Mouse (Mus musculus): ENCODE measurements around the gene Gja4. TPM values are rescaled to one million over a fixed set of nuclear protein-coding genes. Genes with fewer than 3 reads are reported as not detected.

Gja4 gene
- polyA plus RNA-seq, 1 experiment, result 7.0 TPM

DNA sequence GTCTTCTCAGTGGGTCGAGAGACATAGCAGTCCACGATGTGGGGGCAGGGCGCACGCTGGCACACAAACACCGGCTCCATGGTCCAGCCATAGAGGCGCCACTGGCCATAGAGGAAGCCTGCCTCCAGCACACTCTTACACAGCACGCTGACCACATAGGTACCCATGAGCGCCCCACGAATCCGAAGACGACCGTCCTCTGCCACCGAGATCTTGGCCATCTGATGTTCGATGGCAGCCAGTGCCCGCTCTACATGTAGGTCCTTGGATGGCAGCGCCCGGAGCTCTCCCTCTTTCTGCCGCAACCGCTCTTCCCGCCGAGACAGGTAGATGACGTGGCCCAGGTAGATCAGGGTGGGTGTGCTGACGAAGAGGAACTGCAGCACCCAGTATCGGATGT lies 1.5 kb downstream of the Gja4 start:
- H3K27ac ChIP-seq (ENCODE audit: insufficient read depth, low read depth, low read length), result no peak overlapping the region
- peak overlapping the region; percentile 63 for H3K4me3 ChIP-seq (ENCODE audit: low read depth, low read length)
- peaks cover 11% of the 10 kb centered on the region; the same call in 1 of the 2 replicates for H3K27me3 ChIP-seq (ENCODE audit: control insufficient read depth, insufficient read depth, low read length)
- WGBS, result 56% methylated on average over 24 of the region's 24 CpGs
- TF ChIP-seq CTCF (IDR thresholded peaks at IDR 0.05; ENCODE audit: extremely low read depth, insufficient read length, insufficient replicate concordance, low read depth, low read length) (no peak), POLR2A (IDR thresholded peaks at IDR 0.05; ENCODE audit: low read depth, low read length) (no peak)
- H3K4me1 ChIP-seq (ENCODE audit: control insufficient read depth, insufficient read depth, insufficient read length, low read length), result no peaks in the 10 kb centered on the region; the same call in 1 of the 2 replicates
- H3K36me3 ChIP-seq (ENCODE audit: control insufficient read depth, insufficient read depth, low read length), result no peaks in the 10 kb centered on the region

DNA sequence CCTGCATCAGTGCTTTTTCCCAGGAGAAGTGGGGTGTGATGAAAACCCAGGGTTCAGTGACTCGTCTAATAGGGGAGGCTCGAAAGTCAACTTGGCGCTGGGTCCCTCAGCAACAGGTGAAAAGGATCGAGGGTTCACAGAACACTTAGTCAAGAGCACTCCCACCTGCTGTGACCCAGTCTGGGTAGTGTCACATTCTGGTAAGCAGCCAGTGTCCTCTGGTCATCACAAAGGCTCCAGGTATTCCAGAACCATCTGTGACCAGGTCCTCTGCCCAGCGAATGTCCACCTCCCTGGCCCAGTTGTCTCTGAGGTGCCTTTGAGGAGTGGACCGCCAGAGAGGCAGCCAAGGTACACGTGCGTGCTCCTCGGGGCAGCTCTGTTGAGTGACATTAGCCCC lies 2.3 kb downstream of the Gja4 start:
- Histone ChIP-seq H3K27me3 (ENCODE audit: control insufficient read depth, insufficient read depth, low read length) (peaks cover 11% of the 10 kb centered on the region; the same call in 1 of the 2 replicates), H3K27ac (ENCODE audit: insufficient read depth, low read depth, low read length) (no peak overlapping the region), H3K4me3 (ENCODE audit: low read depth, low read length) (peak overlapping the region; percentile 63), H3K36me3 (ENCODE audit: control insufficient read depth, insufficient read depth, low read length) (no peaks in the 10 kb centered on the region), H3K4me1 (ENCODE audit: control insufficient read depth, insufficient read depth, insufficient read length, low read length) (no peaks in the 10 kb centered on the region; the same call in 1 of the 2 replicates)
- WGBS, result 42% methylated on average over 9 of the region's 9 CpGs
- TF ChIP-seq CTCF (IDR thresholded peaks at IDR 0.05; ENCODE audit: extremely low read depth, insufficient read length, insufficient replicate concordance, low read depth, low read length) (no peak), POLR2A (IDR thresholded peaks at IDR 0.05; ENCODE audit: low read depth, low read length) (no peak)

DNA sequence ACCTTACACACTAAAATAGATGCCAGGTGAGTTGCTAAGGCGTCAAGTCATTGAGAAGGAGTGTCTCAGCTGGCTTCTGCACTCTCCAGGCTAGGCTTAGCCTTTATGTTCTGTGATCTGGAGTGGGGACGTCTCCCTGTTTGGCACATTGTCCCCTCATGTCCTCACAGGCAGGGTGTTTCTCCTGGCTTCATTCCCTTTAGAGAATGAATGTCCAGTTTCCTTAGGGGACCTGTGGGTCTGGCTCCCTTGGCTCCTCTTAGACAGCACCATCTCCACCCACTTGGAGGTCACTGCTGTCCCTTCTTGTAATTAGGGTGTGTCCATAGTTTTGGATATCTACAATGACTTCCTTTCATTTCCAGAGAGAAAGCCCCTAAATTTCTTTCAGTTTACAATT lies 6.9 kb downstream of the Gja4 start:
- Histone ChIP-seq H3K36me3 (ENCODE audit: control insufficient read depth, insufficient read depth, low read length) (no peaks in the 10 kb centered on the region), H3K27me3 (ENCODE audit: control insufficient read depth, insufficient read depth, low read length) (no peaks in the 10 kb centered on the region), H3K4me1 (ENCODE audit: control insufficient read depth, insufficient read depth, insufficient read length, low read length) (no peaks in the 10 kb centered on the region), H3K27ac (ENCODE audit: insufficient read depth, low read depth, low read length) (no peak overlapping the region), H3K4me3 (ENCODE audit: low read depth, low read length) (no peak overlapping the region)
- 49% methylated on average over 2 of the region's 2 CpGs for WGBS
- TF ChIP-seq POLR2A (IDR thresholded peaks at IDR 0.05; ENCODE audit: low read depth, low read length) (no peak), CTCF (IDR thresholded peaks at IDR 0.05; ENCODE audit: extremely low read depth, insufficient read length, insufficient replicate concordance, low read depth, low read length) (no peak)

DNA sequence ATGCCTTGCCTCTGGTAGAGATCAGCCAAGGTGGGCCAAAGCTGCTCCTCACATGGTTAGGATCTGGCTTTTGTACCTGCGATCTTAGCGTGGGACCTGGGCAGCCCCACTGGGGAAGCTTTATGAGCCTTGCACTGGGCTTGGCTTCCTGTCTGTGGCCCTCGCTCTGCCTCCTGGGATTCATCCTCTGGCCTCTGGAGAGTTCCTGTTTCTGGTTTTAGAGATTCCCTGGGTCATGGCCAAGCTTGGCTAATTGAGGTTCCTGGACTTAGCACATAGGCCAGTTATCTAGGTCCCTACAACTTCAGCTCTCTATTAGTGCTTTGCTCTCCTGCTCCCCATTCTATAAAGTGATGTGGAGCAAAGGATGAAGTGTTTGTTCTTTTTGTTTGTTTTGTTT lies 10.0 kb downstream of the Gja4 start:
- Histone ChIP-seq H3K36me3 (ENCODE audit: control insufficient read depth, insufficient read depth, low read length) (no peaks in the 10 kb centered on the region), H3K27me3 (ENCODE audit: control insufficient read depth, insufficient read depth, low read length) (no peaks in the 10 kb centered on the region), H3K4me3 (ENCODE audit: low read depth, low read length) (no peak overlapping the region), H3K4me1 (ENCODE audit: control insufficient read depth, insufficient read depth, insufficient read length, low read length) (no peaks in the 10 kb centered on the region), H3K27ac (ENCODE audit: insufficient read depth, low read depth, low read length) (no peak overlapping the region)
- TF ChIP-seq POLR2A (IDR thresholded peaks at IDR 0.05; ENCODE audit: low read depth, low read length) (no peak), CTCF (IDR thresholded peaks at IDR 0.05; ENCODE audit: extremely low read depth, insufficient read length, insufficient replicate concordance, low read depth, low read length) (no peak)
- 67% methylated on average over 3 of the region's 3 CpGs for WGBS

DNA sequence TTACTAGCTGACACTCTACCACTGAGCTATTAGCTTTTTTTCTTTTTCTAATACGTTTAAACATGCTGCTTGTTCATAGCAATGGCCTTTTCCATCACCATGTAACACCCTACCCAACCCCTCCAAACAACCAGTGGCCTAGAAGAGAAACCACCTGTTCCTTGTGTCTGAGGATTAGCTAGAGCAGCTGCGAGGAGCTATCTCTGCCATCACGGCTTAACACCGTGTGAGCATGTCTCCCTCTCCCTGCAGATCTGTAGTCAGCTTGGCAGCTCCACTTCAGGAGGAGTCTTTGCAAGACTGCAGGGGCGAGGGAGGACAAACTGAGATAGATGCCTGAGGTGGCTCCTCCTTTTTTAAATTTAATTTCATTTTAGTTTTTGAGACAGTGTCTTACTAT lies 13.3 kb downstream of the Gja4 start:
- H3K4me1 ChIP-seq (ENCODE audit: control insufficient read depth, insufficient read depth, insufficient read length, low read length), result no peaks in the 10 kb centered on the region
- no peaks in the 10 kb centered on the region for H3K36me3 ChIP-seq (ENCODE audit: control insufficient read depth, insufficient read depth, low read length)
- WGBS, result 58% methylated on average over 5 of the region's 5 CpGs
- TF ChIP-seq POLR2A (IDR thresholded peaks at IDR 0.05; ENCODE audit: low read depth, low read length) (no peak), CTCF (IDR thresholded peaks at IDR 0.05; ENCODE audit: extremely low read depth, insufficient read length, insufficient replicate concordance, low read depth, low read length) (no peak)
- no peak overlapping the region for H3K4me3 ChIP-seq (ENCODE audit: low read depth, low read length)
- H3K27me3 ChIP-seq (ENCODE audit: control insufficient read depth, insufficient read depth, low read length), result no peaks in the 10 kb centered on the region
- H3K27ac ChIP-seq (ENCODE audit: insufficient read depth, low read depth, low read length), result no peak overlapping the region

DNA sequence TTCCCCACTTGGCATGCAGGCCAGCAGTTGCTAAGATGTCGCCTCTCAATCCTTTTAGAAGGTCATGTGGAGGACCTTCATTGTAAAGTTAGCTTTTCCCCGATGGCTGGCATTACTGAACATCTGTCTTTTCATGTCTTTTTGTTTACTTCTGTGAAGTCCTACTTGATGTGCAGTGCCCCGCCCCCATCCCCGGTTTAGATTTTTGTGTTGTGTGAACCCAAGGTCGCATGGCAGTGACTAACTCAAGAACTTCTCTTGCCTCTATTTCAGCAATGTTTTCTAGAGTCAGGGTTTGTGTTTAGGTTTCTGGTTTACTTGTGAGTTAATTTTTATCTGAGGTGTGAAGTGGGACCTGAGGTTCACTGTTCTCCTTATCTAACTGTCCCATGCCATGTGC lies 21.2 kb downstream of the Gja4 start:
- 66% methylated on average over 5 of the region's 5 CpGs for WGBS
- H3K36me3 ChIP-seq (ENCODE audit: control insufficient read depth, insufficient read depth, low read length), result no peaks in the 10 kb centered on the region
- H3K4me1 ChIP-seq (ENCODE audit: control insufficient read depth, insufficient read depth, insufficient read length, low read length), result no peaks in the 10 kb centered on the region
- H3K27ac ChIP-seq (ENCODE audit: insufficient read depth, low read depth, low read length), result no peak overlapping the region
- no peak for TF ChIP-seq CTCF (IDR thresholded peaks at IDR 0.05; ENCODE audit: extremely low read depth, insufficient read length, insufficient replicate concordance, low read depth, low read length)
- TF ChIP-seq POLR2A (IDR thresholded peaks at IDR 0.05; ENCODE audit: low read depth, low read length), result no peak
- H3K4me3 ChIP-seq (ENCODE audit: low read depth, low read length), result no peak overlapping the region
- no peaks in the 10 kb centered on the region for H3K27me3 ChIP-seq (ENCODE audit: control insufficient read depth, insufficient read depth, low read length)

DNA sequence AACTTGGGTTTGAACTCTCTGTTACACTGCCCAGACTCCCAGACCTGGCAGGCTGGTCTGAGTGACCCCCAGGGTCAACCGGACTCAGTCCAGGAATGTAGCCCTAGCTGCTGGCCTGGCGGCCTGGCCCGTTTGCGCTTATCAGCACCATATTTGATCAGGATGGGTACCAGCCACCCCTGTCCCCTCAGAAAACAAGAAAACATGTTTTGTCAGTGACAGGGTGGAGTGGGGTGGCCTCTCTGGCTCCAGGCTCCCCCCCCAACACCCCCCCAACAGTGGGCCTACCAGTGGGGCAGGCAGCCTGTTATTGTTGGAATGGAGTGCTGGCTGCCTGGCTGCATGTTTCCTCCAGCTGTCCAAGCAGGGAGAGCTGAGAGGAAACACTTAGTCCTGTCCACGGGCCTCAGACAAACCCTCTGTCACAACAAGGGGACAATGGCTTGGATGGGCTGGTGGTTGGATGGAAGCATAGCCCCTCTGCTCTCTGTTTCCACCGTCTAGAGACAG lies 24.7 kb downstream of the Gja4 start:
- TF ChIP-seq CTCF (IDR thresholded peaks at IDR 0.05; ENCODE audit: extremely low read depth, insufficient read length, insufficient replicate concordance, low read depth, low read length), result no peak
- no peak for TF ChIP-seq POLR2A (IDR thresholded peaks at IDR 0.05; ENCODE audit: low read depth, low read length)
- 42% methylated on average over 6 of the region's 6 CpGs for WGBS
- H3K27ac ChIP-seq (ENCODE audit: insufficient read depth, low read depth, low read length), result no peak overlapping the region
- H3K36me3 ChIP-seq (ENCODE audit: control insufficient read depth, insufficient read depth, low read length), result no peaks in the 10 kb centered on the region
- H3K4me3 ChIP-seq (ENCODE audit: low read depth, low read length), result no peak overlapping the region
- H3K4me1 ChIP-seq (ENCODE audit: control insufficient read depth, insufficient read depth, insufficient read length, low read length), result no peaks in the 10 kb centered on the region
- no peaks in the 10 kb centered on the region for H3K27me3 ChIP-seq (ENCODE audit: control insufficient read depth, insufficient read depth, low read length)
